Mouse (Mus musculus) retina, postnatal 7 days (tissue): ENCODE results near the gene Acrbp.
"Not testable (repeated sequence)": the region's sequence is repeated elsewhere in the genome, so short reads cannot be mapped to it uniquely, and the experiment has no call there.

ENCODE experiments used
- DNase-seq: peaks from one replicate; pipeline ENCODE4 v3.0.0-alpha.2; 2012; ENCODE audit warnings: low read depth, low spot score

Acrbp gene

GRCm38 (mm10) chr6:125049678-125050077, at the start of gene Acrbp:
Gene Acrbp, plus strand, starts transcription at chr6:125049689.
- DNase-seq, result no peak

- no peak for DNase-seq
These were observed 45.8 kb upstream of the Acrbp start for GRCm38 (mm10) chr6:125003706-125004105.

- DNase-seq, result no peak
These were observed 44.4 kb upstream of the Acrbp start for GRCm38 (mm10) chr6:125005086-125005485.

- DNase-seq, result no peak
These were observed 41.4 kb upstream of the Acrbp start for GRCm38 (mm10) chr6:125008060-125008459.

GRCm38 (mm10) chr6:125008586-125009128, 40.8 kb upstream of the Acrbp start:
- DNase-seq, result peak; percentile 97

GRCm38 (mm10) chr6:125009129-125009180, 40.5 kb upstream of the Acrbp start, which contains the start of gene Zfp384:
Gene Zfp384, plus strand, starts transcription at chr6:125009145.
- no peak for DNase-seq

GRCm38 (mm10) chr6:125009181-125010073, 40.1 kb upstream of the Acrbp start:
- DNase-seq, result peak; percentile 79

- DNase-seq, result no peak
These were observed 31.8 kb upstream of the Acrbp start for GRCm38 (mm10) chr6:125017682-125018081.

GRCm38 (mm10) chr6:125030532-125030931, 19.0 kb upstream of the Acrbp start:
- not testable (repeated sequence) for DNase-seq

- DNase-seq, result no peak
These were observed 17.9 kb upstream of the Acrbp start for GRCm38 (mm10) chr6:125031604-125032003.

- DNase-seq, result no peak
These were observed 10.8 kb upstream of the Acrbp start for GRCm38 (mm10) chr6:125038666-125039065.

GRCm38 (mm10) chr6:125039131-125039530, 10.4 kb upstream of the Acrbp start:
- no peak for DNase-seq

GRCm38 (mm10) chr6:125039533-125040153, 9.8 kb upstream of the Acrbp start, which contains the start of gene Ing4:
Gene Ing4, plus strand, starts transcription at chr6:125039760.
- DNase-seq, result peak; percentile 95

GRCm38 (mm10) chr6:125040221-125040620, 9.3 kb upstream of the Acrbp start:
- DNase-seq, result no peak

GRCm38 (mm10) chr6:125041047-125041446, 8.4 kb upstream of the Acrbp start:
- DNase-seq, result no peak

GRCm38 (mm10) chr6:125042081-125042480, 7.4 kb upstream of the Acrbp start:
- DNase-seq, result no peak

GRCm38 (mm10) chr6:125046691-125047090, 2.8 kb upstream of the Acrbp start:
- DNase-seq, result peak; percentile 74

GRCm38 (mm10) chr6:125051237-125051636, 1.7 kb downstream of the Acrbp start:
- DNase-seq, result no peak

- DNase-seq, result no peak
These were observed 12.0 kb downstream of the Acrbp start for GRCm38 (mm10) chr6:125061493-125061892.

GRCm38 (mm10) chr6:125062511-125062910, 13.0 kb downstream of the Acrbp start:
- no peak for DNase-seq

- no peak for DNase-seq
These were observed 14.4 kb downstream of the Acrbp start for GRCm38 (mm10) chr6:125063906-125064305.

GRCm38 (mm10) chr6:125065223-125065622, 15.7 kb downstream of the Acrbp start:
- DNase-seq, result not testable (repeated sequence)

- no peak for DNase-seq
These were observed 18.1 kb downstream of the Acrbp start, which contains the start of gene Lpar5 for GRCm38 (mm10) chr6:125067571-125067995. Gene Lpar5, plus strand, starts transcription at chr6:125067920.
